Mouse (Mus musculus): ENCODE results near the gene Ern1. TPM values are rescaled to one million over a fixed set of nuclear protein-coding genes. Genes with fewer than 3 reads are reported as not detected.
"Not testable (repeated sequence)": the region's sequence is repeated elsewhere in the genome, so short reads cannot be mapped to it uniquely, and the experiment has no call there.

Ern1 gene
- total RNA-seq, 2 experiments from 2014 or later = 7.0 to 7.2 TPM

- no peak for DNase-seq
These were observed 57.3 kb downstream of the Ern1 start for GRCm38 (mm10) chr11:106430392-106430791.

- no peak for DNase-seq
These were observed 58.0 kb downstream of the Ern1 start for GRCm38 (mm10) chr11:106429689-106430088.

DNA sequence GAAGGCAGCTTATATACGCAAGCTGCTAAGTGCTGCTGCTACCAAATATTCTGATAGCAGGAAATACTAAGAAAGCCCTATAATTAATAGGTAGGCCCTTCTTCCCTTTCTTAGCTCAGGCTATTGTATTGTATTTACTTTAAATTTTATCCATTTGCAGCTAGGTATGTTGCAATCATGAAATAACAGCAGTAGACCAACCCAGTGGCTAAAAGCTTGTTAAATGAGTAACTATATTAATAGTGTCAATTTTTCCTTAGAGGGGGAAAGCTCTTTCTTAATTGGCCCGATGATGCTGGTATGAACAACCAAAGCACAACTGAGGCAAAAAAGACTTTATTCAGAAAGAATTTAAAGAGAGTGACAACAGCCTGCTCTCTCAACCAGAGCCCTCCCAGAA is 59.1 kb downstream of the Ern1 start:
- DNase-seq = no peak

- no peak for DNase-seq
These were observed 59.5 kb downstream of the Ern1 start for GRCm38 (mm10) chr11:106428106-106428505.

GRCm38 (mm10) chr11:106426447-106426846 is 61.2 kb downstream of the Ern1 start:
- no peak for DNase-seq

GRCm38 (mm10) chr11:106425201-106425600 is 62.5 kb downstream of the Ern1 start:
- DNase-seq = no peak

- no peak for DNase-seq
These were observed 68.2 kb downstream of the Ern1 start for GRCm38 (mm10) chr11:106419262-106420102.

DNA sequence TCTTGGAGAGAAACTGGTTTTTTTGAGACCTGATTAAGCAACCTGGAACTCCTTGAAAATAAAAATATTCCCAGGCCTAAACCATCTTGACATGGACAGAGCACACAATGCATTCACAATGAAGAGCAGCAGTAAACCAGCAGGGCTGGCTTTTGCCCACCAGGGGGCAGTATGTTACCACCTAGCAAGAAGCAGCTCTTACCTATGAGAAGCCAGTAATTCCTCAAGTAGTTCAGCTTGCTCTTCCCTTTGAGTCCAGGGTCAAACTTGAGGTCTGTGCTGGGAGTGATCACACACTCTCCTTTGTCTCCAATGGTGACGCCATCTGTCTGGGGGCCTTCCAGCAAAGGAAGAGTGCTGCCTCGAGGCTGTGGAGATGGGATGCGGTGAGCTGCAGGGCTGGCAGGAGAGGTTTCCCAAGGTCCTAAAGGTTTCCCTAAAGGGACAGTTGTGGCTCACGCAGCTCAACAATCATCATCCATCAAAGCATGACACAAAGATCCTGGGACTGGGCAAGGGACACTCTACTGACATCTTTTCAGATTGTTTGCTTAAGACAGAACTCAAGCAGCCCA is 68.9 kb downstream of the Ern1 start:
- DNase-seq = peak; percentile 62

GRCm38 (mm10) chr11:106417860-106418259 is 69.8 kb downstream of the Ern1 start:
- no peak for DNase-seq

DNA sequence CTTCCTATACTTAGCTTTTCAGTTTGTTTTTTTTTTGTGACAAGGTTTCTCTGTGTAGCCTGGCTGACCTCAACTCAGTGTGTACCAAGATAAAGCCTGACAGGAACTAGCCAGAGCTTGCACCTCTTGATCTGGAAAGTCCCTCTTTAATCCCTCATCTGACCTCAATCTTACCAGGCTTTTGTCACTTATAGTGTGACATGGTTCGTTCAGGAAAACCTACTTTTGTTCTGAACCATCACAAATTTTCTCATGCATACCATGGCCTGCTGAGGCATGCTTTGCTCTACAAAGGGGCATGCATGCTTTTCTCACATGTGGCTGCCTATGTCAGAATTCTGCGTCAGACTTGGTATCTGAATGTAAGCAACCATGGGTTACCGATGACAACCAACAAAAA is 71.3 kb downstream of the Ern1 start:
- no peak for DNase-seq

GRCm38 (mm10) chr11:106412641-106413360 is 74.9 kb downstream of the Ern1 start:
- DNase-seq = no peak

GRCm38 (mm10) chr11:106411157-106411556 is 76.5 kb downstream of the Ern1 start:
- no peak for DNase-seq

GRCm38 (mm10) chr11:106410507-106410906 is 77.1 kb downstream of the Ern1 start:
- DNase-seq = no peak

DNA sequence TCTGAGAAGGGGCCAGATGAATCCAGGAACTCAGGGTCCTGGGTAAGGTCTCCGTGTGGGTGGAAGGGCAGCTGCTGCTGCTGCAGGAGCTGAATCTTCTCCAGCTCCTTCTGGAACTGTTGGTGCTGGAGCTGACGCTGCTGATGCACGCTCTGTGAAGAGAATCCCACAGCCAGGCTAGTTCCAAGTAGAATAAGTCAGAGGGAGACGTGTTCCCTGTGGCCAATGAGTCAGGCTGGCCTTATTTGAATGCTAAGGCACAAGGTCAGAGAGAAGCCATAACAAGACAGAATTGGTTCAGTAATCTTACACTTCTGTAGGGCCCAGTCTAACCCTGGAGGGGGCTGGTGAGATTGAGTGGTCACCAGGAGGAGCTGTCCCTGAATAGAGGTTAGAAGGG is 77.6 kb downstream of the Ern1 start:
- DNase-seq = no peak

DNA sequence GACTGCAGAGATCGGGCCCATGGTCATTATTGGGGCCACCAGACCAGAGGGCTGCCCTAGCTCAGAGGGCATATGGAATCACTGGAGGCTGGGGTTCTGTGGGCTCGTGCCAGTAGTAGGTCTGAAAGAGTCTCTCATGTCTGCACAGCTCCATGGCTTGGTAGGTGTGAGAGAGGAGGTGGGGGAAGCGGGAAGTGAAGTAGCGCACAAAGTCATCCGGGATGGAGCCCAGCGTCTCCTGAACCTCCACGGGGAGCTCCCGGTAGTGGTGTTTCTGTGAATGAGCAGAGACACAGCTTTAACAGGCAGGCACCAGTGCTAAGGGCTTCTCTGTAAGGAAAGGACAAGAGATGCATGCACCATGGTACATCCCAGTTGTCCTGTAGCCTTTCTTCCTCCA is 89.2 kb downstream of the Ern1 start:
- DNase-seq = no peak

DNA sequence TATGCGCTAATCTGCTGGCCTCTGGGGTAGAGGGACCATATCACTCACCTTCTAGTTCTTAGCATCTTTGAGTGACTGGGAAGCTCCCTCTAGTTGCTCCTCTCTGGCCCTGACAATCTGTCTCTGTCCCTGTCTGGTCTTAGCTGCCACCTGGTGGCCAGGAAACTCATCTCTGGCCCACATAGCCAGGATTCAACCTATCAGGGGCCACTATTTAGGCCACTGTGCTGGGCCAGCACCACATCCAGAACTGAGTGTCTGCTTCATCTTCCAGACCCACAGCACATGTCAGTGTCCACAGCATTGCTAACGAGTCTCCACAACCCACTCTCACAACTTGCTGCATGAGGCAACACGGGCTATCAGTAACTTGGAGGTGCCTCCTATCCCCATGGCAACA is 90.0 kb downstream of the Ern1 start:
- DNase-seq = no peak

DNA sequence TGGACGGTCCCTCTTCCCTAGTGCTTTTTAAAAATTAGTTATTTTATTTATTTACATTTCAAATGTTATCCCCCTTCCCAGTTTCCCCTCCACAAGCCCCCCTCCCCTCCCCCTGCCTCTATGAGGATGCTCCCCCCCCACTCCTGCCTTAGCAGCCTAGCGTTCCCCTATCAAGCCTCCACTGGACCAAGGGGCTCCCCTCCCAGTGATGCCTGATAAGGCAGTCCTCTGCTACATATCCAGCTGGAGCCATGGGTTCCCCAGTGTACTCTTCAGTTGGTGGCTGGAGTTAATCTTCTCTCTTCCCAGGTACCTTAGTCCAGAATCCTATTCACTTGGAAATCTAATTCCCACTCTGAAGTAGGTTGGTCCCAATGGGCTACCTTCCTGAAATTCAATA is 93.6 kb downstream of the Ern1 start:
- not testable (repeated sequence) for DNase-seq

- DNase-seq = no peak
These were observed 94.4 kb downstream of the Ern1 start for GRCm38 (mm10) chr11:106393331-106393616.

DNA sequence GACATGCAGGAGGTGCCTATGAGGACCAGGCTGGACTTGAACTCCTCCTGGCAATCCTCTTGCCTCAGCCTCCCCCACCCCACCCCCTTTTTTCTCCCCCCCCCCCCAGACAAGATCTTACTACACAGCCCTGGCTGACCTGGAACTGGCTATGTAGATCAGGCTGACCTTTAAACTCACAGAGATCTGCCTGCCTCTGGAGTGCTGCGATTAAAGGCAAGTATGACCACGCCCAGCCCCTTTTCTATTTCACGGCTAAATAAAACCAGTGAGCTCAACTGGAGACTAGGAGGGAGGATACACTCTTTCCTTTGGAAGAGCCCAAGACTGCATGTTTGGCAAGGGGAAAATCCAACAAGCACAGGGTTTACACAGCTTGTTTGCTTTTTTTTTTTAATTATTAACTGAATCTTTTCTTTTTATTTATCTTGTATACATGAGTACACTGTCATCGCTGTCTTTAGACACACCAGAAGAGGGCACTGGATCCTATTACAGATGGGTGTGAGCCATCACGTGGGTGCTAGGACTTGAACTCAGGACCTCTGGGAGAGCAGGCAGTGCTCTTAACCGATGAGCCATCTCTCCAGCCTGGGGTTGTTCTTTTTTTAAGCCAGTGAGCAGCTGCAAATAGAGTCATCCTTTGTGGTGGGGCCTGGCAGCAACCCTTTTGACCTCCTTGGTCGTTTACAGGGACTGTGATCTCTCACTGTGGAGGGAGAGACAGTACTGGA is 94.9 kb downstream of the Ern1 start:
- no peak for DNase-seq

- peak; percentile 53 for DNase-seq
These were observed 96.0 kb downstream of the Ern1 start for GRCm38 (mm10) chr11:106391546-106392188.

DNA sequence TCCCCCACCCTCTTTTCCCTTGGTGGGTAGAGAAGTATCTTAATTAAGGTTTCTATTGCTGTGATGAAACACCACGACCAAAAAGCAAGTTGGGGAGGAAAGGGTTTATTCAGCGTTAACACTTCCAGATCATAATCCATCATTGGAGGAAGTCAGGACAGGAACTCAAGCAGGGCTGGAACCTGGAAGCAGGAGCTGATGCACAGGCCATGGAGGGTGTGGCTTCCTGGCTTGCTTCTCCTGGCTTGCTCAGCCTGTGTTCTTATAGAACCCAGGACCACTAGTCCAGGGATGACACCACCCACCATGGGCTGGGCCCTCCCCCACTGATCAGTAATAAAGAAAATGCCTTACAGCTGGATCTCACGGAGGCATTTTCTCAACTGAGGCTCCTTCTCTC is 96.9 kb downstream of the Ern1 start:
- no peak for DNase-seq

- no peak for DNase-seq
These were observed 98.0 kb downstream of the Ern1 start for GRCm38 (mm10) chr11:106389611-106390010.
